Mouse (Mus musculus): ENCODE results near the gene Gm28035. TPM values are rescaled to one million over a fixed set of nuclear protein-coding genes. Genes with fewer than 3 reads are reported as not detected.

The Gm28035 gene
- polyA plus RNA-seq, 1 experiment from 2014 or later = 0.12 TPM

DNA sequence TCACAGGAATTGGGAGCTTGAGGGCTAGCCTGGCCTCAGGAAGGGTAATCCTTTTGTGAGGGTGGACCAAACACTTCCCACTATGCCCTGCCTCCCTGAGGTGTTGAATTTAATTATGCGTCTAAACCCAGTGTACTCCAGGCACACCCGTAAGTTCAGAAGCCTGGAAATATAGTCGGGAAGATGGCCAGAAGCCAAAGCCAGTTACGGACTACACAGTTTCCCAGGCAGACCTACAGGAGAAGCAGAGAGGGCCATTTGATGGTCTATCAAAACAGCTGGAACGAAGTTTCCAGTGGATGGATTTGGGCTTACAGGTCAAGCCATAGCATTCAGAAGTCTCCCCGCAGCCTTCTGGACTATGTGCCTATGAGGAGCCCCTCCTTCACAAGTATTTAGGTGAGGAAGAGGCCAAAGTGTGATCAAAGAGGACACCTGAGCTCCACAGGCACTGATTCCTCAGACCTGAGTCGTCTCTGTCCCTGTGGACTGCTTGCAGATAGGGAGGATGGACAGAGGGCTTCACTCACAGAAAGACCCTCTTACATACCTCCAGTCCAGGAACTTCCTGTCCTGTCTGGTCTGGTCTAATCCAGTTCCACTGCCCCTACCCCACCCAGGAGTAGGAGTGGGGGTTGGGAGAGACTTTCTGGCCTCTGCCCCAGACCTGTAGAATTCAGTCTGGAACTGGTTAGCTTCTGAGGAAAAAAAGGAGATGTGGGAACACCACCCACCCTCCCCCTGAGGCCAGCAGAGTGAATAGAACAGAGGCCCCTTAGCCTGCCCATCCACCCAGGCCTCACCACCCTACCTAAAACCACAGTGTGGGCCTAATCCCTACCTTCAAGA lies 24.5 kb downstream of the Gm28035 start:
- no peak overlapping the region for H3K4me3 ChIP-seq (replicated peaks)
- WGBS = 67% methylated on average over 7 of the region's 7 CpGs
- peaks cover 53% of the 10 kb centered on the region for H3K36me3 ChIP-seq
- H3K9me3 ChIP-seq (replicated peaks) = no peaks in the 10 kb centered on the region
- ATAC-seq (ENCODE audit: low FRiP score) = no peak
- H3K27me3 ChIP-seq (replicated peaks) = no peaks in the 10 kb centered on the region
- no peak overlapping the region for H3K4me2 ChIP-seq
- no peak overlapping the region for H3K9ac ChIP-seq (replicated peaks)
- peak overlapping the region; percentile 71; the same call in 1 of the 2 replicates for H3K27ac ChIP-seq (replicated peaks)
- peaks cover 53% of the 10 kb centered on the region for H3K4me1 ChIP-seq

DNA sequence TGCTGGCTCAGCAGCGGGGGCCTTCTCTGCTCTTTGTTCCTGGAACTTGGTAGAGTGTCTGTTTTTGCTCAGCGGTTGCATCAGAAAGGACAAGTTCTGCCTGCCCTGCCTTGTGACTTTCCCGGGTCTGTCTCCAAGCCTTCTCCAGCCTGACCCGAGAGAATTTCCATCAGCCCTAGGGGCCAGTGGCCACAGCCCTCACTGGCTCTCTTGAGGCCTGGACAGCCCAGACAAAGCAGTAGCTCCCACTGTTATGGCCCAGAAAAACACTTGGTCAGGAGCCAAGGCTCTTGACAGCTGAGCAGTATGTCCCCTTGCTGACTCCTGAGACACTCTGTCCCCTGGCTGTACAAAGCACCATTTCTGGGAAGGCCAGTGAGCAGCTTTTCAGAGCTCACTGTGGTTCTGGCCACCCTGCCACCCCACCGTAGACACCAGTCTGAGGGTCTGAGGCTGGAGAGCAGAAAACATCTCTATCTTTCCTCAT lies 25.4 kb downstream of the Gm28035 start, which contains the start of gene Phyhd1:
Gene Phyhd1, plus strand, starts transcription at position 437 of the 487 bp plus-strand sequence.
- 43% methylated on average over 5 of the region's 5 CpGs for WGBS

DNA sequence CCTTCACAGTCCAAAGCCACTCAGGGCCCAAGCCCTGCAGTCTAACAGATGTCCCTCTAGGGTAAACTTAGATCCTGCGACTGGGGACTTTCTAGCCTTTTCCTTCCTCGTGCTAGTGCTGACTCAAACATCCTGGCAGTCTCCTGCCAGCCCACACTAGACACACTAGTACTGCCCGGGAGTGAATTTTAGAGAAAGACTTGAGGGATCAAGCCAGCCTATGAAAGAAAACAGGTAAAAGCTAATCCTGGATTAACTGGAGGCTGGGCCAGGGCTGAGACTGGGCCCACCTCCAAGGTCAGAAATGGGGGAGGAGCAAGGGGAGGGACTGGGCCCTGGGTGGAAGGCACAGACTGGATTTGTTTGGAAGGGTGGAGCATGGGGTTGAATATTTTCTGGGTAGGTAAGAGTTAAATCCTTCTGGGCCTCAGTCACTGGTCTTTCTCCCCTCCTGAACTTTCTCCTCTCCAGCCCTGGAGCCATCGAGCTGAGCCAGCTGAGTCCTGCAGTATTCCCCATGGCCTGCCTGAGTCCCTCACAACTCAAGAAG lies 26.1 kb downstream of the Gm28035 start:
- Histone ChIP-seq H3K36me3 (peaks cover 40% of the 10 kb centered on the region), H3K4me3 (replicated peaks) (no peak overlapping the region), H3K4me1 (peaks cover 56% of the 10 kb centered on the region), H3K27ac (replicated peaks) (peak overlapping the region; percentile 71), H3K9me3 (replicated peaks) (no peaks in the 10 kb centered on the region), H3K4me2 (no peak overlapping the region), H3K9ac (replicated peaks) (no peak overlapping the region), H3K27me3 (replicated peaks) (no peaks in the 10 kb centered on the region)
- no peak for ATAC-seq (ENCODE audit: low FRiP score)
- WGBS = 34% methylated on average over 4 of the region's 4 CpGs

More for the DNA sequence above, 25.4 kb downstream of the Gm28035 start, which contains the start of gene Phyhd1:
- H3K27ac ChIP-seq (replicated peaks) = peak within 1 kb of the TSS; percentile 71
- H3K4me3 ChIP-seq (replicated peaks) = no peak within 1 kb of the TSS
- ATAC-seq (ENCODE audit: low FRiP score) = no peak; the same call in 1 of the 2 replicates
- peaks cover 46% of the 10 kb centered on the region for H3K36me3 ChIP-seq
- no peak within 1 kb of the TSS for H3K4me2 ChIP-seq
- H3K4me1 ChIP-seq = peaks cover 56% of the 10 kb centered on the region
- H3K9ac ChIP-seq (replicated peaks) = no peak within 1 kb of the TSS
- no peaks in the 10 kb centered on the region for H3K9me3 ChIP-seq (replicated peaks)
- no peaks in the 10 kb centered on the region for H3K27me3 ChIP-seq (replicated peaks)

DNA sequence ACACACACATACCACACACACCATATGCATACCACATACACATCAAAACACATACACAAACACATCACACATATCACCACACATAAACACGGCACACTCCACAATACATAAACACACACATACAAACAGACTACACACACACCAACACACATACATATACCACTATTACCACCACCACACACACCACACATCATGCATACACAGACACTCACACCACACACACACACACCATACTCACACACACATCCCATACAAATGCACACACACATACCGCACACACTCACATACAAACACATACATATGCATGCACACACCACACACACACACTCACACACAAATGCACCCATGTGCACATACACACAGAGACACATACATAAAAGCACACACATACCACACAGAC lies 27.1 kb downstream of the Gm28035 start:
- no peak for ATAC-seq (ENCODE audit: low FRiP score)
- Histone ChIP-seq H3K9ac (replicated peaks) (no peak overlapping the region), H3K4me2 (no peak overlapping the region), H3K27me3 (replicated peaks) (no peaks in the 10 kb centered on the region), H3K4me3 (replicated peaks) (no peak overlapping the region), H3K9me3 (replicated peaks) (no peaks in the 10 kb centered on the region), H3K27ac (replicated peaks) (no peak overlapping the region), H3K4me1 (peaks cover 47% of the 10 kb centered on the region), H3K36me3 (peaks cover 30% of the 10 kb centered on the region)
- WGBS = 94% methylated on average over 2 of the region's 2 CpGs

DNA sequence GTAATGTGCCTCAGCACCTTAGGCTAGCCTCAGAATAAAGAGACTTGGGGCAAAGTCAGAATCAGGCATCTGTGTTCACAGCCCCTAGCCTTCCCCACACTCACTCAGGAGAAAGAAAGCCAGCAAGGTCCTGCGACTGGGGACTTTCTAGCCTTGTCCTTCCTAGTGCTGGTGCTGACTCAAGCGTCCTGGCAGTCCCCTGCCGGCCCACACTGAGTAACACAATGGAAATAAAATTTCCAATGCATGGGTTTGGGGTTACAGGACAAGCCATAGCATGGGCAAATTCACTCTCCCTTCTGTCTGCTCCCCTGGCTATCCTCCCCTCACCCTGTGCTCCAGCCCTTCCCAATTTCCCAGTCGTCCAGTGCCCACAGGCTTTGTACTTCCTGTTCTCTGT lies 28.0 kb downstream of the Gm28035 start:
- H3K4me1 ChIP-seq = peaks cover 40% of the 10 kb centered on the region
- WGBS = 52% methylated on average over 4 of the region's 4 CpGs
- no peak overlapping the region for H3K4me2 ChIP-seq
- no peak for ATAC-seq (ENCODE audit: low FRiP score)
- H3K9ac ChIP-seq (replicated peaks) = no peak overlapping the region
- no peaks in the 10 kb centered on the region for H3K9me3 ChIP-seq (replicated peaks)
- H3K4me3 ChIP-seq (replicated peaks) = no peak overlapping the region
- peaks cover 25% of the 10 kb centered on the region for H3K36me3 ChIP-seq
- no peak overlapping the region for H3K27ac ChIP-seq (replicated peaks)
- no peaks in the 10 kb centered on the region for H3K27me3 ChIP-seq (replicated peaks)

DNA sequence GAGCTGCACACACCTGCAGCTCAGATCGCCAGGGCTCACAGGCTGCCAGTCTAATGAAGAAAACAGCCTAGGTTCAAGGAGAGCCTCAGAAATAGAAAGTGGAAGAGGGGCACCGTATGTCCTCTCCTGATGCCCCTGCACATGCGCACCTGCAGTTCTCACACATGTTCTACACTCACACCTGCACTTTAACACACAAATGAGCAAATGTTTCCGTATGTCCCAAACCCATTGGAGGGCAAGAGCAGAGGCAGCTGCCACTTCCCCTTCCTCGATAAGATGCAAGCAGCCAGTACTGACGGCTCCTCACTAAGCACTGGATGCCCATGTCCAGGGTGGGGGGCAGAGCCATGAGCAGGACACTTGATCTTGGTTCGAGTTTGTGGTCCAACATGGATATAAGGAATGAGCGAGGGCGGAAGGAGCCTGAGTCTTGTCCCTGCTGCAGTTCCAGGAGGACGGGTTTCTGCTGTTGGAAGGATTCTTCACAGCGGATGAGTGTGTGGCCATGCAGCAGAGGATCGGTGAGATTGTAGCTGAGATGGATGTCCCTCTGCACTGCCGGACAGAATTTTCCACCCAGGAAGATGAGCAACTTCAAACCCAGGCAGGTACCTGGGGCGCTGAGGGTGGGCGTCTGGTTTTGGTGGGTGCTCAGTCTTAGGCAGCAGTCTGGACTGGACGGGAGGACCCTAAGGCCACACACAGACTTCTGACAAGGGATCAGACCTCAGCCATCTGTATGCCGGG lies 29.0 kb downstream of the Gm28035 start:
- Histone ChIP-seq H3K4me3 (replicated peaks) (no peak overlapping the region), H3K27me3 (replicated peaks) (no peaks in the 10 kb centered on the region), H3K4me2 (no peak overlapping the region), H3K9ac (replicated peaks) (no peak overlapping the region), H3K9me3 (replicated peaks) (no peaks in the 10 kb centered on the region), H3K4me1 (peaks cover 31% of the 10 kb centered on the region), H3K27ac (replicated peaks) (peak overlapping the region; percentile 33), H3K36me3 (peaks cover 15% of the 10 kb centered on the region)
- WGBS = 91% methylated on average over 17 of the region's 17 CpGs
- no peak for ATAC-seq (ENCODE audit: low FRiP score)

DNA sequence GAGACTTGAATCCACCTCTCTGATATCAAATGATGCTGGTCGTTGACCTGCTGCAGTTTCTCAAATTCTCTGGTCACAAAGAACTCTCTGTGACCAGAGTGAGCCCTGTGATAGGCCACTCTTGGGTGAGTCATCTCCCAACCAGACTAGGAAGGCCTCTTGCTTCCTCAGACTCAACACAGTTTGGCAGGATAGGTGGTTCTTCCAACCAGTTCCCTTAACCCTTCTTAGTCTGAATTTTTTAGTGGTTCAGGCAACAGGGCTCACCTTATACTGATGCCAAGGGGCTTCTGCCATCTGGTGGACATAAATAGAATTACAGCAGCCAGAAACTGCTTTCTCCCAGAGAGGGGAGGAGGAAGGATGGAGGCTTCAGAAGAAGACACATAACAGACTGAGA lies 29.8 kb downstream of the Gm28035 start:
- H3K9me3 ChIP-seq (replicated peaks) = no peaks in the 10 kb centered on the region
- peak overlapping the region; percentile 33; the same call in 1 of the 2 replicates for H3K27ac ChIP-seq (replicated peaks)
- ATAC-seq (ENCODE audit: low FRiP score) = peak; percentile 73
- H3K4me1 ChIP-seq = peaks cover 25% of the 10 kb centered on the region
- no peaks in the 10 kb centered on the region for H3K27me3 ChIP-seq (replicated peaks)
- no peak overlapping the region for H3K9ac ChIP-seq (replicated peaks)
- H3K36me3 ChIP-seq = peaks cover 8% of the 10 kb centered on the region; the same call in 1 of the 2 replicates
- H3K4me3 ChIP-seq (replicated peaks) = no peak overlapping the region
- 53% methylated on average over 1 of the region's 1 CpGs for WGBS
- no peak overlapping the region for H3K4me2 ChIP-seq

DNA sequence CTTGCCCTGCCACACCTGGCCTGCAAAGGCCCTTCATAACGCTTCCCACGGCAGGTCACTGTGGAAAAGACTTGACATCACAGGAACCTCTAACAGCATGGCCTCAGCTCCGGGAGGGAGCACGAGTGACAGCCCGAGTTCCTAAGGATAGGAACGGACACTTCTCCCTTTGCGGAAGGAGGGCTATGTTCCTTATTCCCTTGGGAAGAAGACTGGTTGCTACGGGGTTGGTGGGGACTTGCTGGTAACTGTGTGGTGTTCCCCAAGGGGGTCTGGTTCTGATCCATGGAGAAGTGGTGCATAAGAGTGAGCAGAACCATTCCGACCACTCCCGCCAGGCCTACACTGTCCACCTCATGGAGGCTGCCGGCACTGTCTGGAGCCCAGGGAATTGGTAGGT lies 40.4 kb downstream of the Gm28035 start, which contains the start of gene Gm28038:
Gene Gm28038, plus strand, starts transcription at position 301 of the 400 bp plus-strand sequence.
- ATAC-seq (ENCODE audit: low FRiP score) = no peak
- H3K27ac ChIP-seq (replicated peaks) = no peak within 1 kb of the TSS
- no peaks in the 10 kb centered on the region for H3K27me3 ChIP-seq (replicated peaks)
- no peaks in the 10 kb centered on the region for H3K9me3 ChIP-seq (replicated peaks)
- no peak within 1 kb of the TSS for H3K9ac ChIP-seq (replicated peaks)
- 93% methylated on average over 11 of the region's 11 CpGs for WGBS
- peaks cover 10% of the 10 kb centered on the region for H3K4me1 ChIP-seq
- no peak within 1 kb of the TSS for H3K4me3 ChIP-seq (replicated peaks)
- H3K36me3 ChIP-seq = peaks cover 18% of the 10 kb centered on the region
- H3K4me2 ChIP-seq = no peak within 1 kb of the TSS

DNA sequence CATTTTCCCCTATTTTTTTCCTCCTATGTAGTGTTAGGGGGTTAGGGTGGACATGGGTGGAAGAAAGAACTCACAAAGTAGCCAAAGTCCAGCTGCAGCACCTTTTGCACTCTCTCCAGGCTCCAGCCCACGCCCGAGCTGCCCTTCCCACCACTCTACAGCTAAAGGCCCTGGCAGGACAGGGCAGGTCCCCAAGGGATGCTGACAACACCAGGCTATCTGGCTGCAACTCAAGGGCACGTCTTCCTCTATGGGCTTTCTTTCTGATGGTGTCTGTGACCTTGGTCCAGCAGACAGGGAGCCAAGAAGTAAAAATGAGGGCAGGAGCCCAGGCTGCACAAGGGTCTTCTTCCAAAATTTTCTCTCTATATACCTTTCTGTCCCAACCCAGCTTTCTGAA lies 41.3 kb downstream of the Gm28035 start:
- no peak for ATAC-seq (ENCODE audit: low FRiP score)
- Histone ChIP-seq H3K4me3 (replicated peaks) (no peak overlapping the region), H3K27ac (replicated peaks) (no peak overlapping the region), H3K36me3 (peaks cover 18% of the 10 kb centered on the region), H3K4me1 (peaks cover 10% of the 10 kb centered on the region), H3K27me3 (replicated peaks) (no peaks in the 10 kb centered on the region), H3K4me2 (no peak overlapping the region), H3K9ac (replicated peaks) (no peak overlapping the region), H3K9me3 (replicated peaks) (no peaks in the 10 kb centered on the region)
- 83% methylated on average over 3 of the region's 3 CpGs for WGBS

DNA sequence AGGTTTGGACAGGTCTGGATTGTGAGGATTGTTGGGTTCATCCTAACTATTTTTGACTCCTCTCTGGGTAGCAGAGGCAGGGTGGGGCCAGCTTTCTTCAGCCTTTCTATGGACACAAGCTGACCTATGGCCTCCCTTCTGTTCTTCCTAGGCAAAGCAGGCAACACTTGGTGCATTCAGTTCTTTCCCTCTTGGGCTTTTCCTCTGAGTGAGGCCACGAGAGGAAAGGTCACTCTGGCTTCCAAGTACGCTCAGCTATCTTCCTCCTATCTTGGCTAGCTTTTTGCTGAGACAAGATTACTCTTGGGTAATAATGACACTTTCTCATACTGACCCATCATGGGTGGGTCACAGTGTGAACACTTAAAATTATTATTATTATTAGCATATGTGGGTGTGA lies 42.8 kb downstream of the Gm28035 start:
- WGBS = 95% methylated on average over 2 of the region's 2 CpGs
- no peak overlapping the region for H3K4me2 ChIP-seq
- ATAC-seq (ENCODE audit: low FRiP score) = no peak

DNA sequence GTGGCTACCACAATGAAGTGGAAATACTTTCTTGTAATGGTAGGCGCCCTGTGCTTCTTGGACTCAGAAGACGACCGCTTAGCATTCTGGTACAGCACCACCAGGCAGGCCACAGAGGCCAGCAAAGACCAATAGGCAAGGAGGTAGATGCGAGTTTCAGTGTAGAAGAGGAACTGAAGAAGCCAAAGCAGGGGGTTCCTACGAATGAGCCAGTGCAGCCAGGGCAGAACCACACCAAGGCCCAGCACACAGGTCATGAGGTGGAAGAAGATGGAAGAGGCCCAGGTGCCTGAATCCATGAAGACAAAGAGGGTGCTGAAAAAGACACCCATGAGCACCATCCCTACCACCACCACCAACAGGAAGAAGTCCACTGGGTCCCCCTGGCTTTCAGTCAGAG lies 44.6 kb downstream of the Gm28035 start:
- no peaks in the 10 kb centered on the region for H3K9me3 ChIP-seq (replicated peaks)
- 91% methylated on average over 5 of the region's 5 CpGs for WGBS

More for the DNA sequence above, 42.8 kb downstream of the Gm28035 start:
- Histone ChIP-seq H3K36me3 (peaks cover 18% of the 10 kb centered on the region), H3K9me3 (replicated peaks) (no peaks in the 10 kb centered on the region), H3K27ac (replicated peaks) (no peak overlapping the region), H3K27me3 (replicated peaks) (no peaks in the 10 kb centered on the region), H3K4me3 (replicated peaks) (no peak overlapping the region), H3K9ac (replicated peaks) (no peak overlapping the region), H3K4me1 (peaks cover 23% of the 10 kb centered on the region)

More for the DNA sequence above, 44.6 kb downstream of the Gm28035 start:
- Histone ChIP-seq H3K9ac (replicated peaks) (peak overlapping the region; percentile 79; the same call in 1 of the 2 replicates), H3K4me1 (peaks cover 25% of the 10 kb centered on the region), H3K27ac (replicated peaks) (no peak overlapping the region), H3K4me3 (replicated peaks) (peak overlapping the region; percentile 88), H3K27me3 (replicated peaks) (no peaks in the 10 kb centered on the region), H3K36me3 (peaks cover 12% of the 10 kb centered on the region), H3K4me2 (peak overlapping the region; percentile 96)
- no peak for ATAC-seq (ENCODE audit: low FRiP score)

All from neural tube, embryonic 15.5 days (tissue).